ENCODE assay signal across 8 mouse cellular contexts in genomic region chr11:98022253-98022554, GRCm38 (mm10). TPM values are rescaled to one million over a fixed set of nuclear protein-coding genes. Genes with fewer than 3 reads are reported as not detected.
A peak's percentile ranks its signal among the peaks of the same experiment; 100 is the strongest.
DNase-seq lines count a peak whose midpoint lies in the region; ATAC-seq and TF ChIP-seq lines count a peak whose summit lies in the region.

No protein-coding gene starts in this region.

- H3K4me2 ChIP-seq in heart, embryonic 14.5 days (ENCODE audit: low read length) = peak overlapping the region; percentile 100
- peak overlapping the region; percentile 65 for H3K4me2 ChIP-seq in forebrain, postnatal 0 days (ENCODE audit: low read depth)

- H3K9me3 ChIP-seq in heart, embryonic 14.5 days (ENCODE audit: control insufficient read depth, low read length) = no peaks in the 10 kb centered on the region
- H3K9me3 ChIP-seq in ES-E14 (ENCODE audit: control insufficient read depth, insufficient read depth, low read depth, low read length) = no peaks in the 10 kb centered on the region
- no peaks in the 10 kb centered on the region for H3K9me3 ChIP-seq in forebrain, postnatal 0 days (ENCODE audit: low read length)

- H3K27me3 ChIP-seq in heart, embryonic 14.5 days (ENCODE audit: control insufficient read depth, insufficient read depth, low read length) = no peaks in the 10 kb centered on the region
- H3K27me3 ChIP-seq in forebrain, postnatal 0 days (ENCODE audit: insufficient read depth, low read length) = no peaks in the 10 kb centered on the region

- no peak for DNase-seq in heart, postnatal 25 days (ENCODE audit: low spot score)
- DNase-seq in ES-E14 (ENCODE audit: low read depth, low spot score) = no peak
- no peak for DNase-seq in forebrain, postnatal 0 days
- DNase-seq in T-cell, adult 2 months (ENCODE audit: low spot score) = no peak
- no peak for DNase-seq in cerebellum, adult 9-11 months
- DNase-seq in cerebellum, postnatal 4 days (ENCODE audit: low spot score in 2 of 2) = no peak

- H3K27ac ChIP-seq in heart, embryonic 14.5 days (replicated peaks in 1 of 2; ENCODE audit: control insufficient read depth in 1 of 2, insufficient read depth in 1 of 2, low read depth in 2 of 2, low read length in 2 of 2) = peak overlapping the region in 1 of 2 experiments; percentile 77; a peak in 2 of 4 replicates
- H3K27ac ChIP-seq in ES-E14 (ENCODE audit: insufficient read depth, low read depth, low read length, poor library complexity, severe bottlenecking) (no peak overlapping the region), macrophage (no peak overlapping the region)
- peak overlapping the region; percentile 92 for H3K27ac ChIP-seq in forebrain, postnatal 0 days (ENCODE audit: low read depth, low read length)

- H3K9ac ChIP-seq in heart, embryonic 14.5 days (ENCODE audit: low read length) = peak overlapping the region; percentile 86
- H3K9ac ChIP-seq in ES-E14 (ENCODE audit: insufficient read depth, low read depth, low read length, poor library complexity, severe bottlenecking) = peak overlapping the region; percentile 65
- H3K9ac ChIP-seq in forebrain, postnatal 0 days = peak overlapping the region; percentile 94

- intact Hi-C loops in heart, postnatal 25 days (cut with DNase I) = no loop called here

- no peaks in the 10 kb centered on the region for H3K36me3 ChIP-seq in heart, embryonic 14.5 days (ENCODE audit: control insufficient read depth, insufficient read depth, low read length)
- H3K36me3 ChIP-seq in ES-E14 (ENCODE audit: control insufficient read depth, insufficient read depth, low read length, poor library complexity, severe bottlenecking) (peaks cover 4% of the 10 kb centered on the region; the same call in 1 of the 2 replicates), macrophage (ENCODE audit: inconsistent target) (no peaks in the 10 kb centered on the region)
- peaks cover 10% of the 10 kb centered on the region for H3K36me3 ChIP-seq in forebrain, postnatal 0 days (ENCODE audit: insufficient read depth)

- ATAC-seq in heart, embryonic 14.5 days (ENCODE audit: insufficient number of reproducible peaks, insufficient read depth, low FRiP score, low read depth) = peak; percentile 22
- no peak; the same call in none of the 2 replicates for ATAC-seq in forebrain, postnatal 0 days

- H3K4me3 ChIP-seq in heart, embryonic 14.5 days (ENCODE audit: control insufficient read depth in 1 of 2, insufficient read depth in 1 of 2, low read depth in 1 of 2, low read length in 2 of 2) = peak overlapping the region; percentile 77 to 79
- peak overlapping the region; percentile 74 to 85 for H3K4me3 ChIP-seq in ES-E14 (ENCODE audit: insufficient read depth in 1 of 2, low read depth in 1 of 2, low read length in 2 of 2, poor library complexity in 1 of 2, severe bottlenecking in 1 of 2)
- H3K4me3 ChIP-seq in forebrain, postnatal 0 days (ENCODE audit: low read depth, low read length) = peak overlapping the region; percentile 81
- peak overlapping the region; percentile 40 for H3K4me3 ChIP-seq in macrophage (ENCODE audit: inconsistent target)

- peaks cover 13 to 20% of the 10 kb centered on the region in 2 experiments for H3K4me1 ChIP-seq in heart, embryonic 14.5 days (ENCODE audit: control insufficient read depth in 2 of 2, insufficient read depth in 2 of 2, low read length in 2 of 2)
- H3K4me1 ChIP-seq in ES-E14 (ENCODE audit: control insufficient read depth in 2 of 2, insufficient read depth in 2 of 2, low read length in 2 of 2, poor library complexity in 1 of 2) = peaks cover 3 to 20% of the 10 kb centered on the region in 2 experiments; a peak in 2 of 4 replicates
- peaks cover 29% of the 10 kb centered on the region for H3K4me1 ChIP-seq in forebrain, postnatal 0 days (ENCODE audit: insufficient read depth)

- H3K79me2 ChIP-seq in macrophage (ENCODE audit: inconsistent target) = peaks cover 2% of the 10 kb centered on the region

- in situ Hi-C loops in ES-E14 (cut with MboI; ENCODE audit: low sequenced_read_pairs in 2 of 2, unreplicated experiment in 2 of 2) = no loop called here

- no peak for TF ChIP-seq CTCF in forebrain, postnatal 0 days (IDR thresholded peaks at IDR 0.05; ENCODE audit: low read depth)

- under 1% methylated on average over 23 of the region's 23 CpGs for WGBS in heart, embryonic 14.5 days
- under 1% methylated on average over 23 of the region's 23 CpGs for WGBS in forebrain, postnatal 0 days
- WGBS in macrophage (ENCODE audit: missing documents) = 0% methylated on average over 21 of the region's 23 CpGs

TF ChIP-seq in ES-E14, 5 proteins besides CTCF, POLR2A, EP300 and RAD21:
- TF ChIP-seq ZC3H11A (IDR thresholded peaks at IDR 0.05; ENCODE audit: borderline replicate concordance, low read depth, low read length) = no peak
- TF ChIP-seq MAFK (IDR thresholded peaks at IDR 0.05; ENCODE audit: insufficient read depth, low read depth, low read length) = no peak
- no peak for TF ChIP-seq HCFC1 (IDR thresholded peaks at IDR 0.05; ENCODE audit: borderline replicate concordance, insufficient read depth, low read length)
- TF ChIP-seq CHD2 (IDR thresholded peaks at IDR 0.05; ENCODE audit: low read depth, low read length) = no peak
- TF ChIP-seq ZNF384 (IDR thresholded peaks at IDR 0.05; ENCODE audit: low read depth, low read length) = no peak

RNA-seq across cellular contexts. Expression of gene Cacnb1, which starts 0.6 kb away (rescaled TPM):
- 7.1 and 7.9 TPM in 2 replicates for polyA plus RNA-seq in heart, embryonic 14.5 days (2014; fragmentation: Nextera tagmentation; extraction: Ambion mirVana)
- total RNA-seq in heart, postnatal 25 days (2021) = 1 to 10 TPM; 6.0 to 6.8 TPM
- total RNA-seq in ES-E14 (2012; rRNA removed) = 6.2 and 12.0 TPM in 2 replicates
- total RNA-seq in forebrain, postnatal 0 days (2014; rRNA removed) = 64.1 and 76.4 TPM in 2 replicates
- polyA plus RNA-seq in forebrain, postnatal 0 days (2015; fragmentation: Nextera tagmentation; extraction: Ambion mirVana) = 49.4 and 57.2 TPM in 2 replicates
- 10 to 100 TPM in 25 of 26 experiments, 1 to 10 TPM in 1; 7.5 to 54.0 (median 29.1) TPM for total RNA-seq in macrophage (2018; cell fraction: chromatin; rRNA removed)
- total RNA-seq in macrophage (2018; cell fraction: cytosol; rRNA removed) = 1 to 10 TPM in 25 of 26 experiments, under 1 TPM in 1; 0.98 to 6.2 (median 3.1) TPM
- 10 to 100 TPM in 25 of 26 experiments, 1 to 10 TPM in 1; 5.0 to 35.3 (median 19.2) TPM for total RNA-seq in macrophage (2018; cell fraction: nucleus; rRNA removed)
- 0.52 to 3.0 TPM (median 1.7 TPM) in 3 replicates for polyA plus RNA-seq in macrophage (2018)

RNA-seq across cellular contexts. Expression of gene Rpl19, which starts 4.3 kb away (rescaled TPM):
- polyA plus RNA-seq in heart, embryonic 14.5 days (2014; fragmentation: Nextera tagmentation; extraction: Ambion mirVana) = 721 and 767 TPM in 2 replicates
- total RNA-seq in heart, postnatal 25 days (2021) = 100 to 1,000 TPM; 539 to 575 TPM
- total RNA-seq in ES-E14 (2012; rRNA removed) = 3,222 and 3,264 TPM in 2 replicates
- total RNA-seq in forebrain, postnatal 0 days (2014; rRNA removed) = 793 and 1,371 TPM in 2 replicates
- 687 and 897 TPM in 2 replicates for polyA plus RNA-seq in forebrain, postnatal 0 days (2015; fragmentation: Nextera tagmentation; extraction: Ambion mirVana)
- total RNA-seq in macrophage (2018; cell fraction: chromatin; rRNA removed) = 100 to 1,000 TPM in 7 of 26 experiments, 10 to 100 TPM in 19; 45.2 to 275 (median 88.9) TPM
- total RNA-seq in macrophage (2018; cell fraction: cytosol; rRNA removed) = 1,000 to 10,000 TPM; 1,148 to 2,667 (median 1,510) TPM
- total RNA-seq in macrophage (2018; cell fraction: nucleus; rRNA removed) = 100 to 1,000 TPM; 164 to 346 (median 261) TPM
- polyA plus RNA-seq in macrophage (2018) = 1,810 to 2,012 TPM (median 1,833 TPM) in 3 replicates

RNA-seq across cellular contexts. Expression of gene Arl5c, which starts 26.2 kb away (rescaled TPM):
- polyA plus RNA-seq in heart, embryonic 14.5 days (2014; fragmentation: Nextera tagmentation; extraction: Ambion mirVana) = 3.2 and 4.0 TPM in 2 replicates
- under 1 TPM; 0.57 to 0.92 TPM for total RNA-seq in heart, postnatal 25 days (2021)
- 2.9 and 4.4 TPM in 2 replicates for total RNA-seq in ES-E14 (2012; rRNA removed)
- 3.7 and 5.2 TPM in 2 replicates for total RNA-seq in forebrain, postnatal 0 days (2014; rRNA removed)
- polyA plus RNA-seq in forebrain, postnatal 0 days (2015; fragmentation: Nextera tagmentation; extraction: Ambion mirVana) = 3.0 and 4.2 TPM in 2 replicates
- 1,000 to 10,000 TPM in 2 of 26 experiments, 100 to 1,000 TPM in 20, 10 to 100 TPM in 4; 31.1 to 1,259 (median 293) TPM for total RNA-seq in macrophage (2018; cell fraction: chromatin; rRNA removed)
- 100 to 1,000 TPM in 11 of 26 experiments, 10 to 100 TPM in 15; 31.4 to 249 (median 89.3) TPM for total RNA-seq in macrophage (2018; cell fraction: cytosol; rRNA removed)
- total RNA-seq in macrophage (2018; cell fraction: nucleus; rRNA removed) = 1,000 to 10,000 TPM in 4 of 26 experiments, 100 to 1,000 TPM in 18, 10 to 100 TPM in 4; 16.7 to 1,412 (median 497) TPM
- 5.0 to 99.1 TPM (median 38.4 TPM) in 3 replicates for polyA plus RNA-seq in macrophage (2018)

RNA-seq across cellular contexts. Expression of gene Stac2, which starts 31.1 kb away (rescaled TPM):
- polyA plus RNA-seq in heart, embryonic 14.5 days (2014; fragmentation: Nextera tagmentation; extraction: Ambion mirVana) = 0.59 and 0.78 TPM in 2 replicates
- under 1 TPM; 0.13 to 0.25 TPM for total RNA-seq in heart, postnatal 25 days (2021)
- total RNA-seq in ES-E14 (2012; rRNA removed) = 2.1 and 3.8 TPM in 2 replicates
- total RNA-seq in forebrain, postnatal 0 days (2014; rRNA removed) = 2.8 and 3.8 TPM in 2 replicates
- 2.0 and 2.1 TPM in 2 replicates for polyA plus RNA-seq in forebrain, postnatal 0 days (2015; fragmentation: Nextera tagmentation; extraction: Ambion mirVana)
- 1 to 10 TPM in 15 of 26 experiments, under 1 TPM in 8, not detected in 3; 0.22 to 9.7 (median 3.6) TPM for total RNA-seq in macrophage (2018; cell fraction: chromatin; rRNA removed)
- total RNA-seq in macrophage (2018; cell fraction: cytosol; rRNA removed) = 10 to 100 TPM in 8 of 26 experiments, 1 to 10 TPM in 6, under 1 TPM in 12; 0.33 to 13.7 (median 3.8) TPM
- 10 to 100 TPM in 4 of 26 experiments, 1 to 10 TPM in 10, under 1 TPM in 11, not detected in 1; 0.26 to 13.5 (median 3.5) TPM for total RNA-seq in macrophage (2018; cell fraction: nucleus; rRNA removed)
- polyA plus RNA-seq in macrophage (2018) = 3.4 to 15.5 TPM (median 9.6 TPM) in 3 replicates

RNA-seq across cellular contexts. Expression of gene Plxdc1, which starts 36.0 kb away (rescaled TPM):
- 0.43 and 0.66 TPM in 2 replicates for polyA plus RNA-seq in heart, embryonic 14.5 days (2014; fragmentation: Nextera tagmentation; extraction: Ambion mirVana)
- 1 to 10 TPM; 5.4 to 6.0 TPM for total RNA-seq in heart, postnatal 25 days (2021)
- 2.5 and 4.3 TPM in 2 replicates for total RNA-seq in ES-E14 (2012; rRNA removed)
- total RNA-seq in forebrain, postnatal 0 days (2014; rRNA removed) = 0.54 and 1.5 TPM in 2 replicates
- 1.6 and 3.5 TPM in 2 replicates for polyA plus RNA-seq in forebrain, postnatal 0 days (2015; fragmentation: Nextera tagmentation; extraction: Ambion mirVana)
- 10 to 100 TPM in 20 of 26 experiments, 1 to 10 TPM in 6; 4.1 to 53.3 (median 21.2) TPM for total RNA-seq in macrophage (2018; cell fraction: chromatin; rRNA removed)
- total RNA-seq in macrophage (2018; cell fraction: cytosol; rRNA removed) = 10 to 100 TPM in 12 of 26 experiments, 1 to 10 TPM in 14; 4.8 to 18.4 (median 9.6) TPM
- 10 to 100 TPM in 22 of 26 experiments, 1 to 10 TPM in 4; 6.7 to 40.2 (median 15.5) TPM for total RNA-seq in macrophage (2018; cell fraction: nucleus; rRNA removed)
- polyA plus RNA-seq in macrophage (2018) = 13.4 to 21.7 TPM (median 14.8 TPM) in 3 replicates
